Mouse (Mus musculus) adrenal gland, postnatal 25 days (tissue): ENCODE results near the gene Gabrr1. TPM values are rescaled to one million over a fixed set of nuclear protein-coding genes. Genes with fewer than 3 reads are reported as not detected.

Experiments used
- DNase-seq: peaks from one replicate; pipeline ENCODE4 v3.0.0; 2021; ENCODE audit warnings: mixed read lengths
- total RNA-seq: library from RNA; stranded (reverse); gene quantifications from 2 replicates; pipeline ENCODE4 v1.2.3, GENCODE M21; 2021

Gene Gabrr1
- total RNA-seq, 1 experiment from 2014 or later: not detected

- peak; percentile 21 for DNase-seq
These were observed 76.8 kb downstream of the Gabrr1 start, which contains the start of gene Srsf12 for GRCm38 (mm10) chr4:33208881-33209841. Gene Srsf12 (plus strand): TSS chr4:33208991.

Other genes starting within 250 kb of the Gabrr1 start
- gene Ankrd6, start 181.7 kb upstream of the Gabrr1 start, total RNA-seq: 2.4 and 4.8 TPM in 2 replicates
- 7.3 and 10.8 TPM in 2 replicates for gene Rragd, start 149.5 kb upstream of the Gabrr1 start, total RNA-seq
- 59.8 and 61.4 TPM in 2 replicates for gene Ube2j1, start 101.1 kb upstream of the Gabrr1 start, total RNA-seq
- 0.27 TPM in 1 of 2 replicates, not detected in the other for gene Gabrr2, start 69.5 kb upstream of the Gabrr1 start, total RNA-seq
- gene Pm20d2, start 57.2 kb downstream of the Gabrr1 start, total RNA-seq: 43.9 and 82.7 TPM in 2 replicates
- gene Srsf12, start 76.5 kb downstream of the Gabrr1 start, total RNA-seq: 0.94 TPM in 1 of 2 replicates, not detected in the other
- 166 and 180 TPM in 2 replicates for gene Pnrc1, start 157.6 kb downstream of the Gabrr1 start, total RNA-seq
- 29.7 and 35.1 TPM in 2 replicates for gene Rngtt, start 177.8 kb downstream of the Gabrr1 start, total RNA-seq